ENCODE assay signal across 8 mouse cellular contexts in the genomic region with DNA sequence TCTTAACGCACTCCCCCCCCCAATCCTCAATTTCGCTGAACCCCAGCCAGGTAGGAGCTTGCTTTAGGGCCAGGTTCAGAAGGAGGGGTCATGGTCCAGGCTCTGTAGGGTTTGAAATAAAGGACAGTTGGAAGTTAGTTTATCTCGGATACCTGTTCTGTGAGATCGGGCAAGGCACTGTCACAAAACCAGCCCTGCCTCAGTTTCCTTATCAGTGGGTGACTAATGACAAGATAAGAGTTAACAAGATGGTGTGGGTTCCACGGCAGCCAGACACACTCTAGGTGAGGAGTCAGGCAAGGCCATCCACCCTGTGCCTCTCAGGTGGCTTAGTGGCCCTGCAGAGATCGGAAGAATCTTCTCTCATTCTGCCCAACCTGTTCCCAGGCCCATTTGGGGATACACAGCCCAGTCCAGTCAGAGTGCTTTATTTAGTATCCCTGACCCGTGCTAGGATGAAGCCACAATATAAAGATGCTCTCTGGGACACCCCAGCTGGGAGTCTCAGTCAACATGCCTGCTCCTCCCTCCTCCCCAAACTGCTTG. TPM values are rescaled to one million over a fixed set of nuclear protein-coding genes. Genes with fewer than 3 reads are reported as not detected.
DNase-seq lines count a peak whose midpoint lies in the region; ATAC-seq and TF ChIP-seq lines count a peak whose summit lies in the region.

No protein-coding gene starts in this region.

- H3K27ac ChIP-seq in lung, postnatal 0 days (ENCODE audit: low read length), result no peak overlapping the region
- peak overlapping the region; percentile 9; the same call in 1 of the 2 replicates for H3K27ac ChIP-seq in forebrain, embryonic 16.5 days (ENCODE audit: low read length)
- H3K27ac ChIP-seq in limb, embryonic 15.5 days, result no peak overlapping the region
- no peak overlapping the region for H3K27ac ChIP-seq in stomach, embryonic 14.5 days (ENCODE audit: low read length)

- H3K9me3 ChIP-seq in lung, postnatal 0 days (ENCODE audit: low read length), result no peaks in the 10 kb centered on the region
- no peaks in the 10 kb centered on the region for H3K9me3 ChIP-seq in forebrain, embryonic 16.5 days (ENCODE audit: control insufficient read depth, low read length)
- no peaks in the 10 kb centered on the region for H3K9me3 ChIP-seq in limb, embryonic 15.5 days
- H3K9me3 ChIP-seq in stomach, embryonic 14.5 days (ENCODE audit: control insufficient read depth, low read depth, low read length), result no peaks in the 10 kb centered on the region

- H3K36me3 ChIP-seq in lung, postnatal 0 days (ENCODE audit: insufficient read depth, low read length), result no peaks in the 10 kb centered on the region
- no peaks in the 10 kb centered on the region for H3K36me3 ChIP-seq in forebrain, embryonic 16.5 days (ENCODE audit: control insufficient read depth, insufficient read depth)
- H3K36me3 ChIP-seq in limb, embryonic 15.5 days, result no peaks in the 10 kb centered on the region
- no peaks in the 10 kb centered on the region for H3K36me3 ChIP-seq in stomach, embryonic 14.5 days (ENCODE audit: control insufficient read depth, insufficient read depth, low read length)

- no peak for TF ChIP-seq EP300 in lung, postnatal 0 days (IDR thresholded peaks at IDR 0.05)

- no peak for TF ChIP-seq CTCF in lung, postnatal 0 days (IDR thresholded peaks at IDR 0.05)

- peak overlapping the region; percentile 99 for H3K4me2 ChIP-seq in lung, postnatal 0 days (replicated peaks; ENCODE audit: low read depth, low read length)
- peak overlapping the region; percentile 71 for H3K4me2 ChIP-seq in forebrain, embryonic 16.5 days (ENCODE audit: low read length)
- H3K4me2 ChIP-seq in limb, embryonic 15.5 days, result peak overlapping the region; percentile 83
- H3K4me2 ChIP-seq in stomach, embryonic 14.5 days (replicated peaks; ENCODE audit: low read depth, low read length), result peak overlapping the region; percentile 96

- no peak overlapping the region for H3K9ac ChIP-seq in lung, postnatal 0 days (replicated peaks; ENCODE audit: low read depth)
- peak overlapping the region; percentile 99 for H3K9ac ChIP-seq in forebrain, embryonic 16.5 days (replicated peaks; ENCODE audit: low read depth, low read length)
- H3K9ac ChIP-seq in limb, embryonic 15.5 days, result no peak overlapping the region
- no peak overlapping the region; the same call in 1 of the 2 replicates for H3K9ac ChIP-seq in stomach, embryonic 14.5 days (replicated peaks; ENCODE audit: low read depth, low read length)

- H3K4me3 ChIP-seq in lung, postnatal 0 days (ENCODE audit: low read depth, low read length), result peak overlapping the region; percentile 83; the same call in 1 of the 2 replicates
- peak overlapping the region; percentile 87 for H3K4me3 ChIP-seq in forebrain, embryonic 16.5 days (replicated peaks; ENCODE audit: low read length)
- H3K4me3 ChIP-seq in limb, embryonic 15.5 days, result peak overlapping the region; percentile 84
- H3K4me3 ChIP-seq in stomach, embryonic 14.5 days (ENCODE audit: low read depth, low read length), result peak overlapping the region; percentile 87; the same call in 1 of the 2 replicates

- peaks cover 17% of the 10 kb centered on the region for H3K4me1 ChIP-seq in lung, postnatal 0 days (ENCODE audit: insufficient read depth, low read depth, low read length)
- H3K4me1 ChIP-seq in forebrain, embryonic 16.5 days (replicated peaks; ENCODE audit: control insufficient read depth, insufficient read depth, low read length), result peaks cover 45% of the 10 kb centered on the region
- peaks cover 43% of the 10 kb centered on the region for H3K4me1 ChIP-seq in limb, embryonic 15.5 days
- peaks cover 31% of the 10 kb centered on the region for H3K4me1 ChIP-seq in stomach, embryonic 14.5 days (ENCODE audit: control insufficient read depth, insufficient read depth, low read length)

- WGBS in lung, postnatal 0 days, result 69% methylated on average over 7 of the region's 7 CpGs
- 76% methylated on average over 7 of the region's 7 CpGs for WGBS in forebrain, embryonic 16.5 days
- WGBS in limb, embryonic 15.5 days, result 71% methylated on average over 7 of the region's 7 CpGs
- WGBS in stomach, embryonic 14.5 days, result 70% methylated on average over 7 of the region's 7 CpGs

- no peaks in the 10 kb centered on the region for H3K27me3 ChIP-seq in lung, postnatal 0 days (replicated peaks; ENCODE audit: insufficient read depth, low read length)
- no peaks in the 10 kb centered on the region for H3K27me3 ChIP-seq in forebrain, embryonic 16.5 days (replicated peaks; ENCODE audit: control insufficient read depth, insufficient read depth, low read length)
- no peaks in the 10 kb centered on the region for H3K27me3 ChIP-seq in limb, embryonic 15.5 days
- no peaks in the 10 kb centered on the region for H3K27me3 ChIP-seq in stomach, embryonic 14.5 days (ENCODE audit: control insufficient read depth, insufficient read depth, low read length)

- no peak for DNase-seq in lung, postnatal 0 days (ENCODE audit: low spot score)
- DNase-seq in lung, postnatal 4 days, result no peak
- no peak for DNase-seq in layer of hippocampus, adult 11-12 months (ENCODE audit: low spot score)
- DNase-seq in cerebellum, adult 18-20 months, result no peak
- DNase-seq in layer of hippocampus, postnatal 36 days, result no peak

- no peak for ATAC-seq in lung, postnatal 0 days
- no peak for ATAC-seq in forebrain, embryonic 16.5 days
- ATAC-seq in limb, embryonic 15.5 days (ENCODE audit: insufficient number of reproducible peaks, low FRiP score, low TSS enrichment, low read depth), result no peak
- no peak for ATAC-seq in stomach, embryonic 14.5 days (ENCODE audit: insufficient number of reproducible peaks, insufficient read depth, low FRiP score, low read depth)

RNA-seq across cellular contexts. Expression of a gene that starts 2.4 kb away (rescaled TPM):
- 9.9 and 11.1 TPM in 2 replicates for polyA plus RNA-seq in lung, postnatal 0 days (2015; fragmentation: Nextera tagmentation; extraction: Ambion mirVana)
- polyA plus RNA-seq in forebrain, embryonic 16.5 days (2015; fragmentation: Nextera tagmentation; extraction: Ambion mirVana), result 56.8 and 57.8 TPM in 2 replicates
- polyA plus RNA-seq in limb, embryonic 15.5 days (2015; fragmentation: Nextera tagmentation; extraction: Ambion mirVana), result 15.6 and 22.0 TPM in 2 replicates
- polyA plus RNA-seq in stomach, embryonic 14.5 days (2014; fragmentation: Nextera tagmentation; extraction: Ambion mirVana), result 7.2 and 7.6 TPM in 2 replicates
- 10 to 100 TPM; 25.4 to 30.9 TPM for total RNA-seq in layer of hippocampus, postnatal 36 days (2021)

RNA-seq across cellular contexts. Expression of a gene that starts 26.3 kb away (rescaled TPM):
- 2.1 and 2.2 TPM in 2 replicates for polyA plus RNA-seq in lung, postnatal 0 days (2015; fragmentation: Nextera tagmentation; extraction: Ambion mirVana)
- 4.6 and 5.6 TPM in 2 replicates for polyA plus RNA-seq in forebrain, embryonic 16.5 days (2015; fragmentation: Nextera tagmentation; extraction: Ambion mirVana)
- polyA plus RNA-seq in limb, embryonic 15.5 days (2015; fragmentation: Nextera tagmentation; extraction: Ambion mirVana), result 2.7 and 3.6 TPM in 2 replicates
- polyA plus RNA-seq in stomach, embryonic 14.5 days (2014; fragmentation: Nextera tagmentation; extraction: Ambion mirVana), result 6.8 and 7.8 TPM in 2 replicates
- total RNA-seq in layer of hippocampus, postnatal 36 days (2021), result 1 to 10 TPM; 4.1 to 4.7 TPM
